Mouse (Mus musculus): Measurements from ENCODE around the gene P3h4. TPM values are rescaled to one million over a fixed set of nuclear protein-coding genes. Genes with fewer than 3 reads are reported as not detected.

The P3h4 gene
- polyA plus RNA-seq, 1 experiment from 2014 or later, result 38.5 TPM

DNA sequence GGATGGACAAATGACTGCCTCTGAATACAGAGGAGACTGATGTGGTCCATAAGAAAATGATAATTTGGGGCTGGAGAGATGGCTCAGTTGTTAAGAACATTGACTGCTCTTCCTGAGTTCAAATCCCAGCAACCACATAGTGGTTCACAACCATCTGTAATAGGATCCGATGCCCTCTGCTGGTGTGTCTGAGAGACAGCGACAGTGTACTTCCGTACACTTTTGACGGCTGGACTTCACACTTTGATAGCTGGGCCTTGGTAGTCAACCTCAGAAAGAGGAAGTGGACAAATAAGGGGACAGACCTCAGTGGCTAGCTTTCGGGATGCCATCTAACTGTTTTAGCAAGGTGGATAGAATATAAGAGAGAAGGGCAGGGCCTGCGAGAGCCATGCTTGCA lies 54.5 kb downstream of the P3h4 start:
- H3K27me3 ChIP-seq (replicated peaks; ENCODE audit: control insufficient read depth, insufficient read depth, low read length), result peaks cover 12% of the 10 kb centered on the region
- peaks cover 4% of the 10 kb centered on the region; the same call in 1 of the 2 replicates for H3K4me1 ChIP-seq (ENCODE audit: control insufficient read depth, insufficient read depth, low read length)
- no peak overlapping the region for H3K9ac ChIP-seq (ENCODE audit: low read depth, low read length)
- WGBS, result 83% methylated on average over 6 of the region's 6 CpGs
- no peak overlapping the region for H3K4me2 ChIP-seq (ENCODE audit: low read depth, low read length)
- H3K27ac ChIP-seq (ENCODE audit: low read length), result no peak overlapping the region
- H3K4me3 ChIP-seq (ENCODE audit: low read length), result no peak overlapping the region
- H3K36me3 ChIP-seq (ENCODE audit: control insufficient read depth, insufficient read depth, low read length), result no peaks in the 10 kb centered on the region
- H3K9me3 ChIP-seq (ENCODE audit: control insufficient read depth, low read length), result no peaks in the 10 kb centered on the region
- no peak for ATAC-seq

Small RNA genes within 50 kb of the gene (microRNA-seq; reads per million reads assigned to microRNA genes)
- not detected for gene Gm27374

Other genes starting within 250 kb of the P3h4 start
- not detected in 2 replicates for gene Krt9, start 221.6 kb downstream of the P3h4 start, polyA plus RNA-seq (2015; fragmentation: Nextera tagmentation; extraction: Ambion mirVana)
- gene Krt14, start 207.3 kb downstream of the P3h4 start, polyA plus RNA-seq (2015; fragmentation: Nextera tagmentation; extraction: Ambion mirVana), result 7.3 and 7.9 TPM in 2 replicates
- not detected in 2 replicates for gene Krt16, start 165.9 kb downstream of the P3h4 start, polyA plus RNA-seq (2015; fragmentation: Nextera tagmentation; extraction: Ambion mirVana)
- 11.5 and 11.8 TPM in 2 replicates for gene Krt17, start 153.8 kb downstream of the P3h4 start, polyA plus RNA-seq (2015; fragmentation: Nextera tagmentation; extraction: Ambion mirVana)
- not detected in 2 replicates for gene Krt42, start 145.0 kb downstream of the P3h4 start, polyA plus RNA-seq (2015; fragmentation: Nextera tagmentation; extraction: Ambion mirVana)
- gene Eif1, start 95.0 kb downstream of the P3h4 start, polyA plus RNA-seq (2015; fragmentation: Nextera tagmentation; extraction: Ambion mirVana), result 1,811 and 1,878 TPM in 2 replicates
- 0.77 and 0.80 TPM in 2 replicates for gene Gast, start 80.4 kb downstream of the P3h4 start, polyA plus RNA-seq (2015; fragmentation: Nextera tagmentation; extraction: Ambion mirVana)
- gene Hap1, start 58.7 kb downstream of the P3h4 start, polyA plus RNA-seq (2015; fragmentation: Nextera tagmentation; extraction: Ambion mirVana), result 12.6 and 13.5 TPM in 2 replicates
- 165 and 179 TPM in 2 replicates for gene Jup, start 17.1 kb downstream of the P3h4 start, polyA plus RNA-seq (2015; fragmentation: Nextera tagmentation; extraction: Ambion mirVana)
- gene Fkbp10, start 861 bp upstream of the P3h4 start, polyA plus RNA-seq (2015; fragmentation: Nextera tagmentation; extraction: Ambion mirVana), result 72.7 and 78.1 TPM in 2 replicates
- 82.5 and 85.8 TPM in 2 replicates for gene Nt5c3b, start 27.0 kb upstream of the P3h4 start, polyA plus RNA-seq (2015; fragmentation: Nextera tagmentation; extraction: Ambion mirVana)
- 0.37 and 0.39 TPM in 2 replicates for gene Klhl10, start 27.1 kb upstream of the P3h4 start, polyA plus RNA-seq (2015; fragmentation: Nextera tagmentation; extraction: Ambion mirVana)
- 4.0 TPM in 2 replicates for gene Klhl11, start 57.9 kb upstream of the P3h4 start, polyA plus RNA-seq (2015; fragmentation: Nextera tagmentation; extraction: Ambion mirVana)
- 131 and 132 TPM in 2 replicates for gene Acly, start 113.2 kb upstream of the P3h4 start, polyA plus RNA-seq (2015; fragmentation: Nextera tagmentation; extraction: Ambion mirVana)
- 0.24 and 0.45 TPM in 2 replicates for gene Ttc25, start 130.8 kb upstream of the P3h4 start, polyA plus RNA-seq (2015; fragmentation: Nextera tagmentation; extraction: Ambion mirVana)
- 27.7 and 28.4 TPM in 2 replicates for gene Cnp, start 160.1 kb upstream of the P3h4 start, polyA plus RNA-seq (2015; fragmentation: Nextera tagmentation; extraction: Ambion mirVana)
- 80.8 and 83.6 TPM in 2 replicates for gene Nkiras2, start 204.4 kb upstream of the P3h4 start, polyA plus RNA-seq (2015; fragmentation: Nextera tagmentation; extraction: Ambion mirVana)
- 171 and 184 TPM in 2 replicates for gene Dnajc7, start 205.3 kb upstream of the P3h4 start, polyA plus RNA-seq (2015; fragmentation: Nextera tagmentation; extraction: Ambion mirVana)

Data from intestine, embryonic 16.5 days (tissue).